Mouse (Mus musculus) liver, adult 2 months (tissue): ENCODE results near the gene Braf. TPM values are rescaled to one million over a fixed set of nuclear protein-coding genes. Genes with fewer than 3 reads are reported as not detected.
A peak's percentile ranks its signal among the peaks of the same experiment; 100 is the strongest.
"Not testable (repeated sequence)": the region's sequence is repeated elsewhere in the genome, so short reads cannot be mapped to it uniquely, and the experiment has no call there.

Experiments
- DNase-seq: peaks from one replicate; pipeline ENCODE4 v3.0.0-alpha.2; 2011; ENCODE audit warnings: low read depth, low spot score; ENCODE audit errors: extremely low read depth
- H3K27ac ChIP-seq: fragments of 200-500 bp; replicated peaks from 2 replicates; pipeline ENCODE4 v1.5.1; 2012; ENCODE audit warnings: low read depth, mild to moderate bottlenecking, control low read depth, inconsistent platforms, low read length; ENCODE audit not compliant: insufficient read depth
- H3K27me3 ChIP-seq: fragments of 200-500 bp; 2 replicates; pipeline ENCODE4 v1.6.1; 2012; ENCODE audit warnings: mild to moderate bottlenecking, moderate library complexity, low read length, inconsistent platforms; ENCODE audit not compliant: control insufficient read depth, insufficient read depth
- H3K36me3 ChIP-seq: fragments of 200-500 bp; 2 replicates; pipeline ENCODE4 v1.6.1; 2012; ENCODE audit warnings: low read length, inconsistent platforms; ENCODE audit not compliant: control insufficient read depth, insufficient read depth
- H3K4me1 ChIP-seq: fragments of 200-500 bp; 2 replicates; pipeline ENCODE4 v1.6.1; 2011; ENCODE audit warnings: low read length; ENCODE audit not compliant: control insufficient read depth, insufficient read depth
- H3K4me3 ChIP-seq: fragments of 200-500 bp; 2 replicates; pipeline ENCODE4 v1.5.1; 2011; ENCODE audit warnings: low read depth, mild to moderate bottlenecking, control low read depth, low read length, moderate library complexity; ENCODE audit not compliant: insufficient read depth
- H3K79me2 ChIP-seq: fragments of 200-500 bp; 2 replicates; pipeline ENCODE4 v1.6.1; 2012; ENCODE audit warnings: inconsistent platforms, mild to moderate bottlenecking, low read length, moderate library complexity; ENCODE audit not compliant: control insufficient read depth, insufficient read depth
- H3K9ac ChIP-seq: fragments of 200-500 bp; 2 replicates; pipeline ENCODE4 v1.6.1; 2012; ENCODE audit warnings: low read depth, mild to moderate bottlenecking, control low read depth, inconsistent platforms, low read length
- CTCF ChIP-seq: fragments of 200-500 bp; IDR thresholded peaks from 2 replicates; pipeline ENCODE4 v1.5.1; 2011; ENCODE audit warnings: low read depth, low read length, control low read depth
- POLR2A ChIP-seq: fragments of 200-500 bp; IDR thresholded peaks from 2 replicates; pipeline ENCODE4 v1.6.1; 2011; ENCODE audit warnings: low read length, control low read depth; ENCODE audit not compliant: insufficient read depth; ENCODE audit errors: extremely low read depth
- whole genome bisulfite sequencing: fragments of 180-500 bp; shearing (Covaris S2); methylation state at CpG from one replicate; pipeline ENCODE4 v1.1.7; 2018; 5-methylcytosine and 5-hydroxymethylcytosine counted together
- polyA plus RNA-seq: library from polyadenylated mRNA; depleted of rRNA; stranded (reverse); fragments of >200 nt; gene quantifications from 2 replicates; pipeline ENCODE4 v1.2.3, GENCODE M21; 2012
- total RNA-seq: library from RNA; depleted of rRNA; stranded (reverse); fragments of >200 nt; gene quantifications from 2 replicates; pipeline ENCODE4 v1.2.3, GENCODE M21; 2014

The Braf gene
- total and polyA plus RNA-seq, 2 experiments: 4.9 to 8.9 TPM

DNA sequence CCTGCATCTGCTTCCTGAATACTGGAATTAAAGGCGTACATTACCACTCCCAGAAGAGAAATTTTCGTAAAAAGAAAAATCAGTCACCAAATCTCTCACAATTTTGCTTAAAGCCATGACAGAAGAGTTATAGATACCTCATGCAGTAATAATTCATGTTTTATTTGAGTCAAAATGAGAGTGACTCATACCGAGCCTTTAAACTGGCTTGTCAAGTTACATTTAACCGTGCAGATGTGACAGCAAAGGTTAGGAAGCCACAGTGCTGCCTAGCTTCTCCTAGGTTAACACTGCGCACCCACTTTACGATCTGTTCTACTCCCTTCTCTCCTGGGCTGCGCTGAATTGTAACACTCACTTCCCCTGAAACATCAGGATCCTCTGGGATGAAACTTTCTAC is 10.9 kb downstream of the Braf start:
- no peak for DNase-seq
- no peaks in the 10 kb centered on the region for H3K4me1 ChIP-seq
- TF ChIP-seq POLR2A (no peak), CTCF (no peak)
- H3K36me3 ChIP-seq: no peaks in the 10 kb centered on the region
- 92% methylated on average over 7 of the region's 7 CpGs for WGBS
- no peak overlapping the region for H3K4me3 ChIP-seq
- H3K27ac ChIP-seq: no peak overlapping the region
- H3K79me2 ChIP-seq: peaks cover 7% of the 10 kb centered on the region; the same call in 1 of the 2 replicates
- H3K27me3 ChIP-seq: no peaks in the 10 kb centered on the region
- H3K9ac ChIP-seq: no peak overlapping the region

GRCm38 (mm10) chr6:39713399-39713798 is 11.9 kb downstream of the Braf start:
- no peaks in the 10 kb centered on the region for H3K27me3 ChIP-seq
- H3K4me3 ChIP-seq: no peak overlapping the region
- 80% methylated on average over 3 of the region's 3 CpGs for WGBS
- no peak overlapping the region for H3K27ac ChIP-seq
- TF ChIP-seq POLR2A (no peak), CTCF (no peak)
- H3K36me3 ChIP-seq: no peaks in the 10 kb centered on the region
- DNase-seq: no peak
- H3K79me2 ChIP-seq: peaks cover 7% of the 10 kb centered on the region; the same call in 1 of the 2 replicates
- no peak overlapping the region for H3K9ac ChIP-seq
- H3K4me1 ChIP-seq: no peaks in the 10 kb centered on the region

DNA sequence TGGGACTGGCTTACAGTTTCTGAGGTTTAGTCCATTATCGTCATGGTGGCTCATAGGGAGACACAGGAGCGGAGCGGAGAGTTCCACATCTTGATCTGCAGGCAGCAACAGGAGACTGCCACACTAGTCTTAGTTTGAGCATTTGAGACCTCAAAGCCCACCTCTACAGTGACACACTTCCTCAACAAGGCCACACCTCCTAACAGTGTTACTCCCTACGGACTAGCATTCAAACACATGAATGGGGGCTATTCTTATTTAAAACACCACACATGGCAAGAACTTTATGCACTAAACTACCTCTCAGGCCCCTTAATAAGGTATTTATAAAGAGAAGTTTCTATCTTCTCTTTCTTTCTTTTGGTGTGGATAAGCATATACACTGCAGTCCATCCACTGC is 19.6 kb downstream of the Braf start:
- Histone ChIP-seq H3K36me3 (no peaks in the 10 kb centered on the region), H3K9ac (no peak overlapping the region), H3K79me2 (peaks cover 6% of the 10 kb centered on the region; the same call in 1 of the 2 replicates), H3K4me3 (no peak overlapping the region), H3K27ac (no peak overlapping the region), H3K27me3 (no peaks in the 10 kb centered on the region), H3K4me1 (no peaks in the 10 kb centered on the region)
- TF ChIP-seq POLR2A: no peak
- no peak for TF ChIP-seq CTCF
- no peak for DNase-seq
- WGBS: 99% methylated on average over 4 of the region's 4 CpGs

DNA sequence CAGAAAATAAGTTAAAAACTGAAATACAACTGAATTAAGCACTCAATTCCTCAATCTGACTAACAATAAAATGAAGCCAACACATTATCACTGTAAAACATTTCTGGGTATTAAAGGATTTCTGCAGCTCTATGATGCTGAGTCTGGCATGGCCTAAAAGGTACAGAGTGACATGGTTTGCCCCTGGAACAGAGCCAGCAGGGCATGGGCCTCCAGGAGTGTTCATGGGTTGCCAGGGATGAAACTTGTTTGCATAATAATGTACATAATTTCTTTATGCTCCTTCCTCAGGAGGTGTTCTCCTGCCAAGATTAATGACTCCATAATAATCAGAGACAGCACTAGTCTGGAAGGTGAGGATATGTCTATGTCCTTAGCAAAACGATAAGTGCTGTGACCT is 32.1 kb downstream of the Braf start:
- no peaks in the 10 kb centered on the region; the same call in 1 of the 2 replicates for H3K79me2 ChIP-seq
- no peak overlapping the region for H3K27ac ChIP-seq
- H3K27me3 ChIP-seq: no peaks in the 10 kb centered on the region
- H3K9ac ChIP-seq: no peak overlapping the region
- WGBS: 88% methylated on average over 1 of the region's 1 CpGs
- DNase-seq: peak; percentile 7
- H3K36me3 ChIP-seq: no peaks in the 10 kb centered on the region
- no peaks in the 10 kb centered on the region for H3K4me1 ChIP-seq
- no peak for TF ChIP-seq CTCF
- TF ChIP-seq POLR2A: no peak
- no peak overlapping the region for H3K4me3 ChIP-seq

DNA sequence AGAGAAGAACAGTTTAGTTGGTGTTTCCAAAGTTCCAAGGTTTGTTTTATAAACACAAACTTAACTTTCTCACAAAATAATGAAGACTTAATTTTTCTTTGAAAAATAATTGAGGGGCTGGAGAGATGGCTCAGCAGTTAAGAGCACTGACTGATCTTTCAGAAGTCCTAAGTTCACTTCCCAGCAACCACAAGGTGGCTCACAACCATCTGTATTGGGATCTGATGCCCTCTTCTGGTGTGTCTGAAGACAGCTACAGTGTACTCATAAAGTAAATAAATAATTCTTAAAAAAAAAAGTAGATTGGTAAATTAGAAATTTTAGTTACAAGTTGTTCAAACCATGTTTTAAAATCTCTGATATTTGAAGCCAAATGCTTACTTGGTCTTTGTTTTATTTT is 38.4 kb downstream of the Braf start:
- not testable (repeated sequence) for H3K27ac ChIP-seq, H3K27me3 ChIP-seq, DNase-seq, H3K4me1 ChIP-seq, H3K79me2 ChIP-seq, H3K4me3 ChIP-seq, H3K9ac ChIP-seq, H3K36me3 ChIP-seq

- H3K27ac ChIP-seq: no peak overlapping the region
- H3K4me3 ChIP-seq: no peak overlapping the region
- H3K27me3 ChIP-seq: no peaks in the 10 kb centered on the region
- WGBS: 74% methylated on average over 5 of the region's 5 CpGs
- H3K4me1 ChIP-seq: no peaks in the 10 kb centered on the region
- no peaks in the 10 kb centered on the region for H3K79me2 ChIP-seq
- no peak overlapping the region for H3K9ac ChIP-seq
- no peak for TF ChIP-seq POLR2A
- no peak for TF ChIP-seq CTCF
- peaks cover 4% of the 10 kb centered on the region; the same call in 1 of the 2 replicates for H3K36me3 ChIP-seq
- no peak for DNase-seq
These were observed 43.5 kb downstream of the Braf start for GRCm38 (mm10) chr6:39681795-39682194.
